Mouse (Mus musculus): ENCODE measurements around the gene Cbx5. TPM values are rescaled to one million over a fixed set of nuclear protein-coding genes. Genes with fewer than 3 reads are reported as not detected.
A peak's percentile ranks its signal among the peaks of the same experiment; 100 is the strongest.
"Not testable (repeated sequence)": the region's sequence is repeated elsewhere in the genome, so short reads cannot be mapped to it uniquely, and the experiment has no call there.

Cbx5 gene
- polyA plus RNA-seq, 1 experiment from 2014 or later = 91.8 TPM

DNA sequence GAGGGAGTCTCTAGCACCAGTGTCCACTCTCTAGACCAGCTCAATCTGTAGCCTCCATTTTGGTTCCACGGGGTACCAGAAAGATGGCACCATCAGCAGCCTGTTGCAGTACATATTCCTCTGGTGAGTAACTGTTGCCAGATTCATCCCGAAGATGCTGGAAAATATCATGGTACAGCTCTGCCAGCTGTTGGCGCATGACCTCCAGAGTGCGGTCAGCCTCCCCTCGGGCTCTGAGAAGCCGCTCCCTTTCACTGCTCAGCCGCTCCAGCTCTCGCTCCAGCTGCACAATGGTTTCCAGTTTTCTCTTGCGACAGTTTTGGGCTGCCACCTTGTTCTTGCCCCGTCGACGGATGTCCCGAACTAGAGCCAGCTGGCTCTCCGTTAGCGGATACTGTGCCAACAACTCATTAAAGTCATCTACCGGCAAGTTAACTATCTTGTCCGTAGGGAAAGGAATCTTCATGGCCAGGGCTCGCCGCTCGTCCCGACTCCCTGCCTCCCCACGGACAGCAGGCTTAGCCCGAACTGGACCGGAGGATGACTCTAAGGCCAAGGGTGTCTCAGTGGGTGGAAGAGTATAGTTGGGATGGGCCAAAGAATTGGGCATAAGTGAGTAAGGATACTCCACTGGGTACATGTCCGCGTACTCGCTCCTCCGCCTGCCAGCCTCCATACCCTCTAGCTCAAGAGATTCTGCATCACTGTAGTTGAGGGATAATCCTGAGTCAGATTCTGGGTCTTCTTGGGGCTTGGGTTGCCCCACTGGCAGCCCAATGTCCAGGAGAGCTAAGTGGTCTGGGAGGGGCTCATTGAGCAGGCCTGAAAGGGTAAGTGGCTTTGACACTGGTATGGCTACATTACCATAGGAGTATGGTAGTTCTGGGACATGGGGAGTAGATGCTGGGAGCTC lies 9.0 kb upstream of the Cbx5 start:
- Histone ChIP-seq H3K9ac (no peak overlapping the region), H3K9me3 (no peaks in the 10 kb centered on the region), H3K27me3 (replicated peaks) (no peaks in the 10 kb centered on the region), H3K4me1 (no peaks in the 10 kb centered on the region), H3K4me3 (replicated peaks) (no peak overlapping the region), H3K27ac (no peak overlapping the region), H3K36me3 (peaks cover 41% of the 10 kb centered on the region), H3K4me2 (no peak overlapping the region)
- 84% methylated on average over 28 of the region's 28 CpGs for WGBS
- no peak for ATAC-seq (ENCODE audit: insufficient read depth, low FRiP score, low read depth)

DNA sequence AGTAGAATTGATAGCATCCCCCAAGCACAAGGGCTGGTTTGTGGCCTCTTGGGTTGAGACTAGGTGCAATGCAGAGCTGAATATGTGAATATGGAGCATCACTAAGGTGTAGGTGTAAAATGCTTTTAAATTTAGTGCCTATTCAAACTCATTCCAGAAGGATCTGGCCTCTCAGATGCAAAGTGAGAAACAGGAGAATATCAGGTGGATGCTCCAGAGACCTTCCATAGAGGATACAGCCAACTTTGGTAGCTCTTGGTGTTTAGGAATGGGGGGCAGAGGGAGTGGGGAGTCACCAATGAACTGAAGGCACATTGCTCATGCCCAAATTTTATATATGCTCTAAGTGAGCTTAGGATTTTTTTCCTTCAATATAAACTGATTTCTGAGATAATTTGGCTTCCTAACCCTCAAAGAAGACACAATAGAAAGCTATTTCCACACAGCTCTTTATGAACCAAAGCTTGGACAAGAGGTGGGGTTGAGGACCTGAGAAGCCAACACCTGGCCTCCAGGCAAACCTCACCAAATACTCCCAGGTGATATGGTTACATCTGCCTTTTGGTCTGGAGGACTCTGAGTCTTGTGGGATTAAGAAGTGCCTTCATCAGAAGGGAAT lies 8.3 kb upstream of the Cbx5 start:
- H3K27ac ChIP-seq = no peak overlapping the region
- H3K27me3 ChIP-seq (replicated peaks) = no peaks in the 10 kb centered on the region
- no peak overlapping the region for H3K9ac ChIP-seq
- no peak overlapping the region for H3K4me2 ChIP-seq
- peaks cover 3% of the 10 kb centered on the region; the same call in 1 of the 2 replicates for H3K4me1 ChIP-seq
- H3K9me3 ChIP-seq = no peaks in the 10 kb centered on the region
- no peak for ATAC-seq (ENCODE audit: insufficient read depth, low FRiP score, low read depth)
- H3K4me3 ChIP-seq (replicated peaks) = no peak overlapping the region
- H3K36me3 ChIP-seq = peaks cover 46% of the 10 kb centered on the region

DNA sequence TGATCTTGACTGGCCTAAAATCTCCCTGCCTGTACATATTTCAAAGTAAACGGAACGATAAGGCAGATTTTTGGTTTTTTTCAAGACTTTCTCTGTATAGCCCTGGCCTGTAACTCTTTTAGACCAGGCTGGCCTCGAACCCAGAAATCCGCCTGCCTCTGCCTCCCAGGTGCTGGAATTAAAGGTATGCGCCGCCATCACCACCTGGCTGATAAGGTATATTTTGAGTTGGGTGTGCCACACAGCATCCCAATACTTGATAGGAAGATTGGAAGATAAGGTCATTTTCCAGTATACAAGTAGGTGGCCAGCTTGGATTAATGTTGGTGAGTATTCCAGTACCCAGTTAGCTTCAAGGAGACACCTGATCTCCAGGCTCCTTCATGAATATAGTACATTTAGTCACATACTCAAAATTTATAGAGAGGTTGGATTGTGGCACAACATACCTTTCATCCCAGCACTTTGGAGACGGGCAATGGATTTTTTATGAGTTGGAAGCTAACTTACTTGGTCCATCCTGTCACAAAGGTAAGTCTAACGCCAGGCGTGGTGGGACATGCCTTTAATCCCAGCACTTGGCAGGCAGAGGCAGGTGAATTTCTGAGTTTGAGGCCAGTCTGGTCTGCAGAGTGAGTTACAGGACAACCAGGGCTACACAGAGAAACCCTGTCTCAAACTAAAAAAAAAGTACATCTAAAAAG lies 7.6 kb upstream of the Cbx5 start:
- Histone ChIP-seq H3K27ac (no peak overlapping the region), H3K36me3 (peaks cover 51% of the 10 kb centered on the region)

DNA sequence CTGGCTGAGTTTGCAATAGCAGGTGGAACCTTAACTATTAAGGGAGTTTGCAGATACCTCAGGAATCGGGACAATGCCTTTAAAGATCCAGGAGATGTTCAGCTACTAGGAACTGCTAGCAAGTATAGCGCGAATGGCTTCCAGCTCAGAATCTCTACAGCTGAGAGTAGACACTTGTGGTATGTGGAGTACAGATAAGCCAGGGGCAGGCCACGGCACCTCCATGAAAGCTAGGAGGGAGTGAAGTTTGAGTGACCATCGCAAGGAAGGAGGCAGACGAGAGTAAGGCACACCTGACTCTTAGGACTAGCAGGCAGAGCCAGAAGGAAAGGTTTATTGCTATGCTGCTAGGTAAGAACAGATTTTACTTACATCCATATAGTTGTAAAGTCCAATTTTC lies 6.0 kb upstream of the Cbx5 start:
- Histone ChIP-seq H3K4me1 (peaks cover 8% of the 10 kb centered on the region; the same call in 1 of the 2 replicates), H3K9ac (no peak overlapping the region), H3K9me3 (no peaks in the 10 kb centered on the region), H3K27me3 (replicated peaks) (no peaks in the 10 kb centered on the region), H3K36me3 (peaks cover 51% of the 10 kb centered on the region), H3K4me3 (replicated peaks) (no peak overlapping the region), H3K4me2 (no peak overlapping the region), H3K27ac (no peak overlapping the region)
- ATAC-seq (ENCODE audit: insufficient read depth, low FRiP score, low read depth) = no peak
- WGBS = 73% methylated on average over 6 of the region's 6 CpGs

More for the DNA sequence above, 7.6 kb upstream of the Cbx5 start:
- no peak overlapping the region for H3K4me3 ChIP-seq (replicated peaks)
- peaks cover 8% of the 10 kb centered on the region; the same call in 1 of the 2 replicates for H3K4me1 ChIP-seq
- no peaks in the 10 kb centered on the region for H3K27me3 ChIP-seq (replicated peaks)
- H3K4me2 ChIP-seq = no peak overlapping the region
- no peaks in the 10 kb centered on the region for H3K9me3 ChIP-seq
- WGBS = 83% methylated on average over 9 of the region's 9 CpGs
- no peak for ATAC-seq (ENCODE audit: insufficient read depth, low FRiP score, low read depth)
- no peak overlapping the region for H3K9ac ChIP-seq

DNA sequence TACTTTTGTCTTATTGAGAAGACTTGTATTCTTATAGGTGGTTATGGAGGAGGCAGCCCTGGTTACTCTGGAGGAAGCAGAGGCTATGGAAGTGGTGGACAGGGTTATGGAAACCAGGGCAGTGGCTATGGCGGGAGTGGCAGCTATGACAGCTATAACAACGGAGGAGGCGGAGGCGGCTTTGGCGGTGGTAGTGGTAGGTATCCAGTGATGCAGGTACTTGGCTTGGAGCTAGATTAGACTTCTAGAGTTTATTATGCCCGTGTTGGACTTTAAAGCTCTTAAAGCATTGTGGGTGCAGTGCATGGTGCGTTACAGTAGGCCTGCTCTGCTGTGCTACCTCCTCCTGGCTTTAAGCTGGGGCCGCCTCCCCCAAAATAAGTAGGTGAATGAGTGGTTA lies 3.3 kb upstream of the Cbx5 start:
- Histone ChIP-seq H3K9ac (no peak overlapping the region), H3K4me1 (peaks cover 8% of the 10 kb centered on the region; the same call in 1 of the 2 replicates), H3K4me3 (replicated peaks) (peak overlapping the region; percentile 70), H3K4me2 (peak overlapping the region; percentile 73), H3K9me3 (no peaks in the 10 kb centered on the region), H3K27ac (peak overlapping the region; percentile 4; the same call in 1 of the 2 replicates), H3K27me3 (replicated peaks) (no peaks in the 10 kb centered on the region), H3K36me3 (peaks cover 37% of the 10 kb centered on the region)
- WGBS = 48% methylated on average over 8 of the region's 8 CpGs
- ATAC-seq (ENCODE audit: insufficient read depth, low FRiP score, low read depth) = no peak

DNA sequence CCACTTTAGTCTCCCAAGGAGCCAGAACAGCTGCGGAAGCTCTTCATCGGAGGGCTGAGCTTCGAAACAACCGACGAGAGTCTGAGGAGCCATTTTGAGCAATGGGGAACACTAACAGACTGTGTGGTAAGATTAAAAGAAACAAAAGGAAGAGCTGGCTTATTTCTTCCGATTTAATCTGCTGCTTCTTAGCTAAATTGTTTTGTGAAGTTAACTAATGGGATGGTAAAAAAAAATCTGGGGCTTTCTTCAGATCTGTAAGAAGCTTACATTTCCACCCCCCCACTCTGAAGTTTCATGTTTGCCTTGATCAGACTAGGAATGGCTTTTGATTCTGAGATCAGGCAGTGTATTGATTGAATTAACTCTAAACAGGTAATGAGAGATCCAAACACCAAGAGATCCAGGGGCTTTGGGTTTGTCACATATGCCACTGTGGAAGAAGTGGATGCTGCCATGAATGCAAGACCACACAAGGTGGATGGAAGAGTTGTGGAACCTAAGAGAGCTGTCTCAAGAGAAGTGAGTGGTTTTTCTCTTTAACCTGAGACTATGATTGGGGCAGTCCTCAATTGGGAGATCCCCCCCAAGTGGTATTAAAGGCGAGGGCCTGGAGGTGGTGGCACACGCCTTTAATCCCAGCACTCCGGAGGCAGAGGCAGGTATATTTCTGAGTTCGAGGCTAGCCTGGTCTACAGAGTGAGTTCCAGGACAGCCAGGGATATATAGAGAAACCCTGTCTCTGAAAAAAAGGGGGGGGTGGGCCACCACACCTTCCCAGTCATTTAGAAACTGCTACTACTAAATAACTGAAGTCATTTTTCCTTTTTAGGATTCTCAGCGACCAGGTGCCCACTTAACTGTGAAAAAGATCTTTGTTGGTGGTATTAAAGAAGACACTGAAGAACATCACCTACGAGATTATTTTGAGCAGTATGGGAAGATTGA lies 1.7 kb upstream of the Cbx5 start:
- Histone ChIP-seq H3K36me3 (peaks cover 22% of the 10 kb centered on the region), H3K4me3 (replicated peaks) (peak overlapping the region; percentile 70), H3K4me2 (peak overlapping the region; percentile 73), H3K27ac (peak overlapping the region; percentile 93), H3K9ac (peak overlapping the region; percentile 65)
- not testable (repeated sequence) for H3K27me3 ChIP-seq (replicated peaks); H3K4me1 ChIP-seq; ATAC-seq (ENCODE audit: insufficient read depth, low FRiP score, low read depth); H3K9me3 ChIP-seq
- 6% methylated on average over 12 of the region's 12 CpGs for WGBS

DNA sequence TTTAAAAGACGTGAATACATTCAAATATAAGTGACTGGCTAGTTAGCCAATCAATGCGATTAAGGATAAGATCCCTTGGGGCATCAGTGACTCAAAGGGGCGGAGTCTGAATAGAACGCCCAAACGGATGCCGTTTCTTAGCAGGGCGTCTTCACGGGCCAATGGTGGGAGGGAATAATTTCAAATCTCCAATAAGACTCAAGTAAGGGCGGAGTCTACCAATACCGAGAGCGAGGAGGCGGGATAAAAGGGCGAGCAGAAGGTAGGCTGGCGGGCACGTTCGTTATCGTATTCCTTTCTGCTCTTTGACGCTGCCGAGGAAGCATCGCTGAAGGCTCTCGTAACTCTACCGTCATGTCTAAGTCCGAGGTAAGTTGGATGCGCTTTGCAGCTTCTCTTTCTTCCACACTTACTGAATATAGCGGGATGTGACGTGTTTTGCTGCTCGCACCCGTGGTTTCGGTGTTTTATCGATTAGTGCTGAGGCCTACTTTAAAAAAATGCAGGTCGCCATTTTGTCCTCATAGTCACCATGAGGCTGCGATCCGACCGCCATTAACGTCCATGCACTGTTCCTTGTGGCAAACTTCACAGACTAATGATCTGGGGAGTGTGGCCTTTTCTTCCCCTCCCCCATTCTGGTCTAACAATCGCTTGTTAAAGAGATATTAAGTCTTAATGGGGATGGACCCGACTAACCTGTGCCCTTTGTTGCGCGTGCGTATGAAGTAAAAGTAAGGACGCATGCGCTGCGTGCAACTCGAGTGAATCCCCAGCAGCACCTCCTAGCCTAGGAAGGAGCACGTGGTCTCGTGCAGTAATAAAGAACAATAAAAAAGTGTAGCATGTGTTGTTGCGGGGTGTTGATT lies 778 bp upstream of the Cbx5 start, which contains the start of gene Hnrnpa1:
TSS of gene Hnrnpa1 (plus strand) at position 273 of the 869 bp plus-strand sequence.
- peak within 1 kb of the TSS; percentile 73 for H3K4me2 ChIP-seq
- H3K27me3 ChIP-seq (replicated peaks) = no peaks in the 10 kb centered on the region
- H3K36me3 ChIP-seq = peaks cover 15% of the 10 kb centered on the region
- WGBS = under 1% methylated on average over 47 of the region's 47 CpGs
- H3K27ac ChIP-seq = peak within 1 kb of the TSS; percentile 93
- ATAC-seq (ENCODE audit: insufficient read depth, low FRiP score, low read depth) = peak; percentile 89
- H3K4me1 ChIP-seq = peaks cover 8% of the 10 kb centered on the region; the same call in 1 of the 2 replicates
- H3K9ac ChIP-seq = peak within 1 kb of the TSS; percentile 65
- H3K4me3 ChIP-seq (replicated peaks) = peak within 1 kb of the TSS; percentile 70
- H3K9me3 ChIP-seq = no peaks in the 10 kb centered on the region

DNA sequence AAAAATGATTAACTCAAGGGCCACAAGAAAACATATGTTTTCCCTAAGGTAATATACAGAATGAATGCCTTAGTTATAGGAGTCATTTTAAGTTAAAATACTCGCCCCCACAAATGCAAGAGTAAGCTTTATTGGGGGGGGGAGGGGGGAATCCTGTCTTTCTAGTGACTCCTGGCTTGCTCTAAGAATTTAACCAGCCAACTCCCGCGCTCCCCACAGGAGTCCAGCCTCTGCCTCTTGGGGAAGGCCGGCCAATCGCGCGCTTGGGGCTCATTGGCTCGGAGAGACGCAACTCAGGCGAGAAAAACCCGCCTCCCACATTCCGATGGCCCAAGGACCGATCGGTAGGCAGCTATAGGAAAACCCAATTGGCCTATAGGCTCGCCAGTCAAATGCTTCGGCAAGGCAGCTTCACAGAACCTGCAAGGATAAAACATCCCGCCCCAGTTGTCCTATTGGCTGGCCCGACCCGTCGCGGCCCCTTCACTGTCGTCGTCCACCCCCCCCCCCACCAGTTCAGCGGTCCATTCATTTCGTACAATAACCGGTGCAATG lies 409 bp downstream of the Cbx5 start:
- Histone ChIP-seq H3K27me3 (replicated peaks) (no peaks in the 10 kb centered on the region), H3K27ac (peak overlapping the region; percentile 93), H3K9ac (peak overlapping the region; percentile 37; the same call in 1 of the 2 replicates), H3K9me3 (no peaks in the 10 kb centered on the region), H3K4me1 (peaks cover 8% of the 10 kb centered on the region; the same call in 1 of the 2 replicates), H3K4me2 (peak overlapping the region; percentile 56), H3K4me3 (replicated peaks) (peak overlapping the region; percentile 70), H3K36me3 (peaks cover 15% of the 10 kb centered on the region)
- 0% methylated on average over 26 of the region's 26 CpGs for WGBS
- peak; percentile 89 for ATAC-seq (ENCODE audit: insufficient read depth, low FRiP score, low read depth)

DNA sequence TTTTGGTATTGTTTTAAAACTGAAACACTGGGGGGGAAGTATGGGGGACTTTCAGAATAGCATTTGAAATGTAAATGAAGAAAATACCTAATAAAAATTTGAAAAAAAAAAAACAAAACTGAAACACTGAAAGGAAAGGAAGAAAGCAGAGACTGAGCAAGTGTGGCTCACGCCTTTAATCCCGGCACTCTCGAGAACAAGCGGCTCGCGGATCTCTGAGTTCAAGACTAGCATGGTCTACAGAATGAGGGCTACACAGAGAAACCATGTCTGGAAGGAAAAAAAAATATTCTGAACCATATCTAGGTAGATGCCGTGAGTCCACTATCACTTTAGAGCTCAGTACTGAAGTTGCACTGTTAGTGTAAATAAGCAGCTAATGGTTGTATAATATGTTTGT lies 2.3 kb downstream of the Cbx5 start:
- WGBS = 88% methylated on average over 7 of the region's 7 CpGs
- H3K9me3 ChIP-seq = no peaks in the 10 kb centered on the region
- H3K4me3 ChIP-seq (replicated peaks) = no peak overlapping the region
- H3K9ac ChIP-seq = no peak overlapping the region
- H3K4me1 ChIP-seq = no peaks in the 10 kb centered on the region; the same call in 1 of the 2 replicates
- H3K27me3 ChIP-seq (replicated peaks) = no peaks in the 10 kb centered on the region
- ATAC-seq (ENCODE audit: insufficient read depth, low FRiP score, low read depth) = no peak
- peaks cover 5% of the 10 kb centered on the region; the same call in 1 of the 2 replicates for H3K36me3 ChIP-seq
- no peak overlapping the region for H3K27ac ChIP-seq
- peak overlapping the region; percentile 8; the same call in 1 of the 2 replicates for H3K4me2 ChIP-seq

DNA sequence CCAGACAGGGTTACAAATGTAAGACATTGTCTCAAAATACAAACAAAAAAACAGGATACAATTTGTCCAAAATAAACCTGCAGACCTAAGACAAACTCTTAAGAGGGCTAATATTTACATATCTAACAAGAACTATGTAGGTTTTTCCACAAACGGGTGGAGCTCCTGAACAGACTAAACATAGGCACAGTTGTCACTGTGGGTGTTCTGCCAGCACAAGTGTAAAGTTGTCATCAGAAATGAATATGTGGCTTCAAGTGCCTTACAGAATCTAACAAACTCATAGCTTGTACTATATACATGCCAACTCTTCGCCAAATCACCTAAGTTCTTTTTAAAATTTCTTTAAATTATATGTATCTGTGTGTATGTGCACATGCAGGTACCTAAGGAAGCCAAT lies 6.5 kb downstream of the Cbx5 start:
- no peak overlapping the region for H3K9ac ChIP-seq
- H3K36me3 ChIP-seq = peaks cover 5% of the 10 kb centered on the region; the same call in 1 of the 2 replicates
- no peak overlapping the region for H3K4me2 ChIP-seq
- no peaks in the 10 kb centered on the region for H3K9me3 ChIP-seq
- H3K4me3 ChIP-seq (replicated peaks) = no peak overlapping the region
- peaks cover 3% of the 10 kb centered on the region; the same call in 1 of the 2 replicates for H3K4me1 ChIP-seq
- H3K27me3 ChIP-seq (replicated peaks) = no peaks in the 10 kb centered on the region
- ATAC-seq (ENCODE audit: insufficient read depth, low FRiP score, low read depth) = no peak
- no peak overlapping the region for H3K27ac ChIP-seq
- 73% methylated on average over 2 of the region's 2 CpGs for WGBS
